Mouse (Mus musculus): ENCODE measurements around the gene Relt.

Relt gene

GRCm38 (mm10) chr7:100811912-100812311, 51.3 kb downstream of the Relt start:
- in situ Hi-C loops (cut with MboI; ENCODE audit: low sequenced_read_pairs) = loop anchor here (25.0 kb wide), 1 partner anchor 275 kb away; the partner anchor contains the start of gene Coa4

- in situ Hi-C loops (cut with MboI; ENCODE audit: low sequenced_read_pairs) = loop anchor here (25.0 kb wide), 1 partner anchor 268 kb away; the partner anchor contains the start of gene Coa4
Measured at GRCm38 (mm10) chr7:100805391-100805790, 57.9 kb downstream of the Relt start.

- in situ Hi-C loops (cut with MboI; ENCODE audit: low sequenced_read_pairs) = no loop called here
Measured at GRCm38 (mm10) chr7:100798810-100799209, 64.4 kb downstream of the Relt start.
